Mouse (Mus musculus) ovary, postnatal 14 days (tissue): Measurements from ENCODE around the gene Gm28308.

Experiments used
- DNase-seq: peaks from one replicate; pipeline ENCODE4 v3.0.0; 2022; ENCODE audit warnings: low spot score

Gene Gm28308

DNA sequence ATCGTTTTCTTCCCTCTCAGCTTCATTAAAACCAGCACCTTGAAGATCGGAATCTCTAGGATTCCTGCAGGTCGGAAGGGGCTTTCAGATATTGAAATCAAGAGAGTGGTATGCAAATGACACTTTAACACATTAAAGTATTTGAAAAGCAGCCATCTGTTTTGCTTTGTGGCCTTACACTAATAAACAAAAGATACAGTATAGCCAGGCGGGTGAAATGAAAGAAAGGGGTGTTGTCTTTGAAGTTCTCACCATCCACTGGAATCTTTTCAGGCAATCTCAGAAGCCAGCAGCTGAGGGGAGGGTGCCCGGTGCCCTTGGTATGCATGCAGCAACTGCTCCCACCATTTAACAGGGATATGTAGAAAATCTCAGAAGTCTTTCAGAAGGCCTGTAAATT, 59.1 kb downstream of the Gm28308 start:
- no peak for DNase-seq

DNA sequence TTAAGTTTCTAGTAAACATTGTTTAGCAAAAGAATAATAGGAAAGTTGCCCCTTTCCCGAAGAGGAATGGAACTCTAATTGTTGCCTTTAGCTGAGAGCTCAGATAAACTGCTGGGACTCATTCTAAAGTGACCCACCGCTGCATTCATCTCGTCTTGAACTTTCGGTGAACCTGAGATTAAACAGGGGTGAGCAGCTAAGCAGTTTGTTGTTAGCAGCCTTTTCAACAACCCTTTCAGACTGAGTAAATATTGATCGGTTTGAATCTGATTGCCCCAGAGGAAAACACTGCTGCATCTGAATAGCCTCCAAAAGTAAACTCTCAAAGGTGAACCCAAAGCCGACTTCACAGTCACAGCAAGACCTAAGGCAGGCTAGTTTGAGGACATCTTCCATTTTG, 59.9 kb downstream of the Gm28308 start:
- no peak for DNase-seq

- DNase-seq = no peak
Measured at GRCm38 (mm10) chr6:52152226-52153193, 60.6 kb downstream of the Gm28308 start.

DNA sequence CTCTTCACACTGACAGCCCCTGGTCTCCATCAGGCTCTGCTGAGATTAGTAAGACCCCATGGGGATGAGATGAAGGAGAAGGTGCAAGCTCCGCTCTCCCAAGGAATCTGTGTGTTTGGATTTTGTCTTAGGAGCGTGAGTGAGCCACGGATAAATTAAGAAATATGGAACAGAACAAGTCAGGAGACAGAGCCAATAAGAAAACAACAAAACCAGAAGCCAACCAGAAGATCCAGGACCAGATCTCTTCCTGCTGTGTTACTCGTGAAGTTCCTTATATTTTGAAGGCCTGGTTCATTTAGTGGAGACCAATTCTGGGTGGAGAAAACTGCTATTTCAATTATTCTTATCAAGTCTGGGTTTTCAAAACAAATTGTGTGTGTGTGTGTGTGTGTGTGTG, 61.6 kb downstream of the Gm28308 start:
- no peak for DNase-seq

- no peak for DNase-seq
Measured at GRCm38 (mm10) chr6:52150401-52150966, 62.7 kb downstream of the Gm28308 start.

DNA sequence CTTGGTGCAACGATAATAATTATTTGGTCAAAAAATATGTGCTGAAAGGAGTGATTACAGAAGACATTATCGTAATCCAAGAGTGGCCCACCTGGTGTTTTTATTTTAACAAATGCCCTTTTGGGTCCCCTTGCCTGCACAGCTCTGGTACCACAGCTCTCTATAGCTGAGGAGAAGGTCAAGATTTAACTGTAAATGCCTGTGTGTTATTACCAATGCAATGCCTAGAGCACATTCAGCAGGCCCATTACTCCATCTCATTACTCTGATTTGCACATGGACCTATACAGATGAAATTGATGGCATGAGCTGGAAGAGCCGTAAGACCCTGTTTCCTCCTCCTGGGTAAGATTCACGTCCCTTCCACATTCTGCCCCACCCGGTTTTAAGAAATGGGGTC, 74.0 kb downstream of the Gm28308 start:
- DNase-seq = no peak

DNA sequence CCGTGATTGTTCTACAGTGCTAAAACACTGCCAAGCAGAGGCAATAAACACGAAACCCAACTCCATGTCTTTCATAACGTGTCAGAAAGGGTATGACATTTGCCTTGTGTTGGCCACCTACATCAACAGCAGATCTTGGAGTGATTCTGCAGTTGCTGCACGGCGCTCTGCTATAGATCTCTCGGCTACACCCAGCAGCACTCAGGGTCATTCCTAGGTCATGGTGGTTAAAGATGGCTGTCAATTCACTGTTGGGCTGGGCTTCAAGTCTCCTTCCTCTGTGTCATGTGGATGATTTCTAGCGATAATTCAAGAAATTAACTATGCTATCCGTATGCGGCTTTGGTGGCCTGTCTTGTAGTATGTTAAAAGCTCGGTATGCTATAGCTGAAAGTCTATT, 74.6 kb downstream of the Gm28308 start:
- no peak for DNase-seq

DNA sequence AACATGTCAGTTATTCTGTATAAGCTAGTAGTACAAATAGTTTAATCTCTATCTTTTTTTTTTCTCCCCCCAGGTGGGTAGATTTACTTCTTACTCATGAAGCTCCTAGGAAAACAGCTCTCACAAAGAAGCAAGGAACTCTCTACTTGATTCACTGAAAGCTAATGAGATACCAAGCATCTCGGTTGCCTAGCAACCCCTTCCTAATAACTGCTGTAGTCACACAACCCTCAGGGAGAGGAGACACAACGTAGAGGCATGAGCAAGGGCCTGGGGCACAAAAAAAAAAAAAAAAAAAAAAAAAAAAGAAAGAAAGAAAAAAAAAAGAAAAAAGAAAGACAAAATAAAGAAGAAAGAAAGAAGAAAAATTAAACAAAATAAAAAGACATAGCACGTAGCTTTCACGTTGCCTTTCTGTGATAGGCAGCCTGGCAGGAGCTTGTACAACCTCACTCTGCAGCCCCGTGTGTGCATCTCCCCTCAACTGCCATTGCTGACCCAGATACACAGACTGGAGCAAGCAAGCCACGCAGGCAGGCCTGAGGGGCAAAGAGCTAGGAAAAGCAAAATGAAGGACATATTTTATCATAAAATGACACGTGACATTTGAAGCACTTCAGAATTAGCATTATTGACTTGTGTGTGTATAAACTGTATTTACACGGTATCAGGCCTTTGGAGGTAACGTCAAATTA, 75.2 kb downstream of the Gm28308 start:
- DNase-seq = no peak

- DNase-seq = no peak
Measured at GRCm38 (mm10) chr6:52123673-52124072, 89.5 kb downstream of the Gm28308 start.

DNA sequence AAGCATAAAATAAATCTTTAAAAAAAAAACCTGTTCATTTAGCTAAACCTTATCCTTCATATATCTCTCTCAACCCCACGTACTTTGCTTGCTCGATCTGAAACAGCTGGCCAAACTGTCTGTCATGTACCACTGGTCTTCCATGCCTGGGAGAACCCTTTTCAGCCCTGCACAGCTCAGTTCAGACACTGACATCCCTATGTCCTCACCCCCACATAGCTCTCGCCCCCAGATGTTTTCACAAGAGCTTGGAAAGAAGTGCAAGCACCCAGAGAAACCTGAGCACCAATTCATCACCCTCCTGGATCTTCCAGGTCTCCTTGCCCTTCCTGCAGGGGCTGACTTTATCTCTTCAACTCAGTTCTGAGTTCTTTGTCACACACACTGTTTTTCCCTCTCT, 92.0 kb downstream of the Gm28308 start:
- DNase-seq = no peak

GRCm38 (mm10) chr6:52118903-52119635, 94.1 kb downstream of the Gm28308 start:
- DNase-seq = no peak

DNA sequence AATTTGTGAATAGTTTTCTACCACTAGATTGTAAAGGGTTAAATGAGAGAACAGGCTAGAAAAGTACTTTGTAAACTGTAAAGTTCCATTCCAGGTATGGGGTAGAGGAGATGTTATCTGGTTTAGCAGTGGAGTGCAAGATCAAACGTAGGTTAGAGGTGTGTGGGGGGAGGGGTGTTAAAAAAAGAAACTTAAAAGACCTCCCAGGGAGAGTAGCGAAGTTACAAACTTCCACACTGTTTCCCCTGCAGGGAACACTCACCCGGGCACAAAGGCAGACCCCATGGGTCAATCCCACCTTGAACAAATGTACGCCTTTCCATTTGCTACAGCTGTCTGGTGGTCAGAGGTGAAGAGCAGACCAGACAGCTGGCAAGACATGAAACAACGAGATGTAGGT, 97.2 kb downstream of the Gm28308 start:
- DNase-seq = no peak
